Mouse (Mus musculus): Measurements from ENCODE around the gene Erc2. TPM values are rescaled to one million over a fixed set of nuclear protein-coding genes. Genes with fewer than 3 reads are reported as not detected.
A peak's percentile ranks its signal among the peaks of the same experiment; 100 is the strongest.
"Not testable (repeated sequence)": the region's sequence is repeated elsewhere in the genome, so short reads cannot be mapped to it uniquely, and the experiment has no call there.

Gene Erc2
- 2.2 and 2.3 TPM in 2 replicates for polyA plus RNA-seq (2012; rRNA removed)

DNA sequence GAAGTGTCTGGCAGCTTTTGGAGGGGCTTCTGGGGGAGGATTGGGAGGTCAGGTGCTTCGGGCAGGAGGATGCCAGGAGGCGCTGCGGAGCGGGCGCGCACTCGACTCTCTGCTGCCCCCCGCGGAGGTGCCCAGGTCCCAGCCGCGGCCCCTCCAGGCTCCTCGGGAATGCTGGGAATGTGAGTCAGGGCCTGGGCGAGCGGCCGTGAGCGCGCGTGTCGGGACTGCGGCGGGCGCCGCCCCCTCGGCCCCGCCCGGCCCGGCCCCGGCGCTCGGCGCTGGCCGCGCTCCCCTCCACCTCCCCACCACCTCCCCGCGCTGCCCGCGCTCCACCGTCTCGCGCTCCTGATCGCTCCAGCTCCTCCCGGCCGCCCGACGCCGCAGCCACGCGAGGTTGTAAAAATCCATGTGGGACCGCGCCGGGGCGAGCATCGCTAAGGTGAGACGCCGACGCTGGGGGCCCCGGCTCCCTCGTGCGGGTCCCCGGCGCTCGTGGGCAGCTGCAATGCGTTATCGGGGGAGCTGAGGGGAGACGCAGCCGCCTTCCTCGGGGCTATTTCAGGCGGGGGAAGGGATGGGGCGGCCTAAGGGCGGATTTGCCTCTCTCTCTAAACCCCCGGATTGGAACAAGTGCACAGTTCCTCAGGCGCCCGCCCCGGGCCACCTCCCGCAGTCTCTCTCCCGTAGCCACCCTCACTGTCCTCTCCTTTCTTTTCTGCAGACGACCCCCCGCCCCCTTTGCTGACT lies at the start of gene Erc2:
Gene Erc2 (plus strand): TSS at position 253 of the 747 bp plus-strand sequence.
- 1% methylated on average over 67 of the region's 78 CpGs for WGBS

DNA sequence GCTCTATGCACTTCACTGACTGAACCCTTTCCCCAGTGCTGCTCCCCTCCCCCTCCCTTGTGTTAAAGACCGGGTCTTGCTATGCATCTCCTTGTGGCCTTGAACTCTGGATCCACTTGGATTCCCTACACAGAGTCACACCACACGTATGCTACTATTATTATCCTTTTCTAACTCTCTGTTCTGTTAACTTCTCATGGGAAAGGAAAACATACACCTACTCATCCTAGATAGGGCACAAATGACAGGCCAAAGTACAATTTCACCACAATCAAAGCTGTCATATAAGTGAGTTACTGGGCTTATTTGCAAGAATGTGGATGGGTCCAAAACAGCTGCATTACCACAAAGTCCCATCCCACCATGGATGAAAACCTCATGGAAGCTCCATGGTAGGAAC lies 43.8 kb upstream of the Erc2 start:
- 42% methylated on average over 2 of the region's 2 CpGs for WGBS
- no peak for DNase-seq (ENCODE audit: low read depth, low spot score)

More for the DNA sequence above, at the start of gene Erc2:
- no peak for DNase-seq (ENCODE audit: low read depth, low spot score)

DNA sequence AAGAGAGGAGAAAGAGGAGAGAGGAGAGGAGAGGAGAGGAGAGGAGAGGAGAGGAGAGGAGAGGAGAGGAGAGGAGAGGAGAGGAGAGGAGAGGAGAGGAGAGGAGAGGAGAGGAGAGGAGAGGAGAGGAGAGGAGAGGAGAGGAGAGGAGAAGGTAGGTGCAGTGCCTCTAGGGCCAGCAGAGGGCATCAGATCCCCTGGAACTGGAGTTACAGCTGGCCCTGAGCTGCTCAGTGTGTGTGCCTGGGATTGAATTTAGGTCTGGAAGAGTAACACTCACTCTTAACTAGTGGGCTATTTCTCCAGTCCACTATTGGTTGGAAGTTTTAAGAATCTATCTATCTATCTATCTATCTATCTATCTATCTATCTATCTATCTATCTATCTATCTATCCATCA lies 32.6 kb upstream of the Erc2 start:
- DNase-seq (ENCODE audit: low read depth, low spot score): not testable (repeated sequence)

DNA sequence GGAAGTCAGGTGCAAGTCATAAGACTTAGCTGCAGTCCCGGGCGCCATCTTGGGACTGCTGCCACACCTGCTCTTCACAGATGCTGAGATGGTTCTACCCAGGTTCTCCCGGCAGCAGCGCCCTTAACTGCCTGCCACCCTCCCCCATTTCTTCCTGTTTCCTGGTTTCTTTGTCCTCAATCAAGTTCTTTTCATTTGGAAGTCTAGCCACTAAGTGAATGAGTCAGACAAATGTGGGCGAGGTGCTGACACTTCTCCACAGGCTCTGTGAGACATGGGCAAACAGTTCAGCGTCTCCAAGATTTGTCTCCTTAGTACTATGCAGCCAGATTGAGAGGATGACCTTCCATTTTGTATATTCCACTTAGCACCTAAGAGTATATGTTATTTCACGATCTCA lies 30.1 kb upstream of the Erc2 start:
- WGBS: 75% methylated on average over 7 of the region's 7 CpGs
- no peak for DNase-seq (ENCODE audit: low read depth, low spot score)

DNA sequence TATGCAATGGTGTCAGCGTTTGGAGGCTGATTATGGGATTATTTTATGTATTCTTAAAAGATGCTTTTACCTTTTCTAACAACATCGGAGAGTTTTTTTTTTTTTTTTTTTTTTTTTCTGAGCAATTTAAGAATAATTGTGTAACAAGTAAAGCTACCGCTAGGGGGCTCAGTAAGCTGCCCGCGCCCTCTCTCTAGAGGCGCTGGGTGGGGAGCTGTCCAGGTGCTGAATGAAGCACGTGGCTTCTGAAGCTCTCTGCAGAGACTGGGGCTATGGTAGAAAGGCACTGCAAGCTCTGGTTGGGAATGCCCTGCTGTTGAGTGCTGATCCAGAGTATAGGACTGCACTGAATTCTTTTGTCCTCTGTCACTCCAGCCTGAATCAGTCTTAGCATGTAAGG lies 26.0 kb upstream of the Erc2 start:
- DNase-seq (ENCODE audit: low read depth, low spot score): peak; percentile 31
- 5% methylated on average over 7 of the region's 7 CpGs for WGBS

DNA sequence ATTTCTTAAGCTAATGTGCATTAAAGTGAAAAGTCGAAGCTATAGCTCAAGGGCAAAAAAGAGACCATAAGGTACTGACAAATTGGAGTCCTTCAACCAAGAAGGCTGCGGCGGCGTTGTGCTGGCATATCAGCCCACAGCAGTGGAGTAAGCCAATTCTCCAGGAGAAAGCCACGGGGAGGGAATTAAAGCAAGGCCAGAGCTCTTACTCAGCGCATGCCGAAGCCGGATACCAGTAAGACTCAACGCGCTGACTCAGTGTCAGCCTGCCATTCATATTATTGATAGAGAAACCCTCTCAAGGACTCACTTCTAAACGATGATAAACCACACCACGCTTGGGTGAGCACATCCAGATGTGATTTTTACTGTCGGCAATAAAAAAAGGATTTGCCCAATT lies 20.1 kb upstream of the Erc2 start:
- no peak for DNase-seq (ENCODE audit: low read depth, low spot score)
- whole genome bisulfite sequencing: 56% methylated on average over 13 of the region's 13 CpGs

DNA sequence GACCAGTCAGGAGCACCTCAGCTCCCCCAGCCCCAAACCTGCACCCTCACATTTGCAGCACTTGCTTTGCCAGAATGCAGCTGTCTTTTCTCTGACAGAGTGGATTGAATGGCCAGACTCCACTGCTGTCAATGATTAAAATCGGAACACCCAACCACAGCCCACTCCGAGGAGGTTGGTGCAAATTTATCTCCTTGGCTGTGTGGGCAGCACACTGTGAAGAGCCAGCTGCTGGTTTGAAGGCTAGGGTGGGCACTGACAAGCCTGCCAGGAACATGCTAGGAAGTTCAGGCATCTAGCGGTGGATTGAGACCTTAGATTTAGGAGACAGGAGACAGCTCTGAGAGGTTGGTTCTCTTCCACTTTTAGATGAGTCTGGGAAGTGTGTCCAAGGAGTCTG lies 14.8 kb upstream of the Erc2 start:
- 69% methylated on average over 3 of the region's 3 CpGs for WGBS
- DNase-seq (ENCODE audit: low read depth, low spot score): no peak

DNA sequence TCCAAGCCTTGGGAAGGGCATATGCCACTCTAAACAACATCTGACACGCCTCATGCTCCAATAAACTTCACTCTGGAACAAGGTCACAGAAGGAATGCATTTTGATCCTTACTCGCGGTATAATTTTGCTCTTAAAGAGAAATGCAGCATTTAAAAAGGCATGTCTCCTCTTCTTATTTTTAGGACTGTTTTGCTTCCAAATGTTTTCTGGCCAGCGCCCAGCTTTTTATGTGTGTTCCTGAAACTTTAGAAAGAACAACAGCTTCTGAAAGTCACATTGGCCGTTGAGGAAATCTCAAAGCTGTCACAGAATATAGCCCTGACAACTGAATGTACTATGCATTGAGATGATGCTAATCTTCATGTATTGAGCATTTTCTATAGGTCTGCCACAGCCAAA lies 8.5 kb upstream of the Erc2 start:
- no peak for DNase-seq (ENCODE audit: low read depth, low spot score)
- WGBS: 38% methylated on average over 5 of the region's 5 CpGs

DNA sequence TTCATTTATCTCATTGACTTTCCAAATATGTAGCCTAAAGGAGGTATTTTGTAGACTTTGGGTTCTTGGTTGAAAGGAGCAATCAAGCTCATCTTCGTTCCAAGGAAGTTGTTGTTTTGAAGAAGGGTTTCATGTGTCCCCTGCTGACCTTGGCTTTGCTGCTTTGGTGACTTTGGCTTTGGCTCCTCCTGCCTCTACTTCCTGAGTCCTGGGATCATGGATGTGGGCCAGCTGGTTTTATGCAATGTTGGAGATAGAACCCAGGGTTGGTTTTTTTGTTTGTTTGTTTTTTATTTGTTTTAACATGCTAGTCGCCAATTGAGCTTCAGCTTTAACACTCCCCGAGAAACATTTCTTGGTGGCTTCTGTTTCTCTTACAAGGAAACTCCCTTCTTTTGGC lies 4.9 kb upstream of the Erc2 start:
- 68% methylated on average over 3 of the region's 3 CpGs for WGBS
- DNase-seq (ENCODE audit: low read depth, low spot score): no peak

DNA sequence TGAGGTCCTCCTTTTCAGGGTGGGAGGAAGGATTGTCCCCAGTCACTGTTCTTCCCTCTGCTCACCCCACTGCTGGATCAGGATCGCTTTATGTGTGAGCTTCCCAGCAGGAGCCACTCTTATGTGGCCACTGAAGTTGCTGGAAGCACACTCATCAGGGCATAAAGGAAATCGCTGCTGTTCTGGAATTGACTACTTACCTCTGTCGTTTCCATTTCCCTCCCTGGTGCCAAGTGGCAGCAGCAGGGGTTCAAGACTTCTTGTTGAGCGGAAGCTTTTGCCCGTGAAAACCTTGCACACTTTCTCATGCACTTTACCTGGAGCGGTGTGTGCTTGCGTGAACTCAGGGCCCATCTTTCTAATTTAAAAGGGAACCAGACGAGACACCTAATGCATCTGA lies 652 bp upstream of the Erc2 start:
- WGBS: 50% methylated on average over 8 of the region's 8 CpGs
- no peak for DNase-seq (ENCODE audit: low read depth, low spot score)

DNA sequence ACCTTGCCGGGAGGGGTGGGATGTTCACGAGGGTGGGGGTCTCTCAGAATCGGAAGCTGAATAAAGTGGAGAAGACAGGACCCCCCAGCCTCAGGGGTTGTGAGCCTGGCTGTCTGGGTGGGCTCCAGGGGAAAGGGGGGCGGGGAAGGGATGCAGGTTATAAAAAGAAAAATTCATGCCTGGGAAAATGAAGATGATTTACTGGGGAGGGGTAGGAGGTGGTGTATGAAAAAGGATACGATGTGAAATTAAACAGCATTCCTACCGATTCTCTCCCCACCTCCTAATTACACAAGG lies 643 bp downstream of the Erc2 start:
- no peak for DNase-seq (ENCODE audit: low read depth, low spot score)
- WGBS: under 1% methylated on average over 6 of the region's 6 CpGs

DNA sequence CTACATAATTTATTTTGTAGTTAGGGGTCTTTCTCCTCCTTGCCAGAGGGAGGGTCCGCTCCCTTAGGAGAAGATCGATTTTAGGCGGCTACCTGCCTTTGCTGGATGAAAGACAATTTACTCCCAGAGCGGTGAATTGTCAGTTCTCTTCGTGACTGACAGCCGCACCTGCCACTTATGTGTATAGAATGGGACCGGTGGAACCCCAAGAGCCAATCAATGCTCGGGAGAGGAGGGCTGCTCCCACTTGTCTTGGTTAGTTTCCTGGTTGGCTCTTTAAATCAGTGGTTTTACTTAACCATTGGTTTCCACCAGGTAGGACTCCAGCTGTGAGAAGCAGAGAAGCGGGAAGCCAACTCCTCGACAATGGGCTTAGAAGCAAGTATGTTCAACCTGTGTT lies 1.1 kb downstream of the Erc2 start:
- WGBS: 13% methylated on average over 10 of the region's 10 CpGs
- no peak for DNase-seq (ENCODE audit: low read depth, low spot score)

DNA sequence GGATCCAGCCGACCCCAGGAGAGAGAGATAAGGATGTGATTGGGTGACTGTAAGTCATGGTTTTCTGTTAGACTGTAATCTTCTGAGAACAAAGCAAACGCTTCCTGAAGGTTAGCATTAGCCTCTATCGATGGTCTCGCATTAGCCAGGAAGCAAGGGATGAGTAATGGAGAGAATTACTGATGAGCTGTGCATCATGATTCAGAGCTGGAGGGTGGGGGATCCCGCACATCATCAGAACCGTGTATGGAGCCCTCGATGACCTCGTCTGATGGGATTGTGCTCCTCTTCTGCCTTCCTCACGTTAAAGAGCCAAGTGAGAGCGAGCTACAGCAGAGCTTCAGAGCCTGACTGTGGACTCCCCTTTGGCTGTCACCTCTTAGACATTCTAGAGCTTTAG lies 6.5 kb downstream of the Erc2 start:
- WGBS: 68% methylated on average over 10 of the region's 10 CpGs

DNA sequence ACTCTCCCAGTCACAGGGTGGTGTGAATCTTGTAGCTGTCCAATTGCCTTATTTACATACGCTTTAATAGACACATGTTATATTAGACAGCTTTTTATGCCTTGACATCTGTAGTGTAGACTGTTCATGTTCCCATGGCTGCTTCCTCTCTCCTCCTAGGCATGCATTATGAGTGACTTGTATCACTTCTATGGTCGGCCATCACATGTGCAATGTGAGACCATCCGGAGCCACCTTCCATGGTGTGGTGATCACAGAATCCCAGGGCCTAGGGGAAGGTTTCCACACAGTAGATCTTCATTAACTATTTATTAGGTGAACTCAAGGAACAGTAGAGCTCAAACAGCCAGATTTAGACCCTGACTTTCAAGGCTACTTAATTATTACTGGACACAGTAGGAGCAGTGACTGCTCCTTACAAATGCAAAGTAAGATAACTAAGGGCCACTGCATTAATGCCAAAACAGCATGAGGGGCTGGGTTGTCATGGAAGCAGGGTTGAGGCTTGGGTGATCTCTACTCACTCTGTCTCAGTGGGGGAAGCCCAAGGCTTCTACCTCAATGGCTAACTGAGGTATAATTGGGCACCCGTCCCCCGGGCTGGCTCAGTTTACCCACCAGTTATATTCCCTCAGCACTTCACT lies 7.3 kb downstream of the Erc2 start:
- DNase-seq (ENCODE audit: low read depth, low spot score): no peak
- WGBS: 80% methylated on average over 5 of the region's 5 CpGs

More for the DNA sequence above, 6.5 kb downstream of the Erc2 start:
- no peak for DNase-seq (ENCODE audit: low read depth, low spot score)

DNA sequence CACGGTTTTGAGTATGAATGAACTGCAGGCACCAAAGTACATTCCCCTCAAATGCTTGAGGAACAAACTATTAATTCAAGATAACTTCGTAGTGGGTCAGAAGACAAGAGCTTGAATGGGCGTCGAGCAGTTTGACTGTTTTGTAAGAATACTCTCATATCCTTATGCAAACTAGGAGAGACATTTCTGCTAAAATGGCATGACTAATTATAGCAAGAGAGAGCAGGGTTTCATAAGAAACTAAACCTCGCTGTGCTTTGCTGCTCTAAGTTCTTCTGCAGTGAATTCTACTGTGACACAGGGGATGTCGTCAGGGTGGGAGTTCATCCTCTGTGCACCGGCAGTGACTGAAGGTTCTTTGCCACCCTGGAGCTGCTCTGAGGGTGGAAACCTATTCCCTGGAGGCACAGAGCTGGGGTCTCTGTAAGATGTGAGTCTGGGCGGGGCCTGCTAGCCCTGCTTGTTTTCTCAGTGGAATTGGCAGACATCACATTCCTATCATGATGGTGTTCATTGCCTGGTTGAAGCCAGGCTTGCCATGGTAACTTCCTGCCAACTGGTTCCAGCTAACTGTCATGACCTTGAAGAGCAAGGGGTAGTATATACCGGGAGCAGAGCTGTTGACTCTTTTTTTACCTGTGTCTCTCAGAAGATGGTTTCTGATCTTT lies 8.9 kb downstream of the Erc2 start:
- 71% methylated on average over 9 of the region's 9 CpGs for WGBS
- DNase-seq (ENCODE audit: low read depth, low spot score): no peak

DNA sequence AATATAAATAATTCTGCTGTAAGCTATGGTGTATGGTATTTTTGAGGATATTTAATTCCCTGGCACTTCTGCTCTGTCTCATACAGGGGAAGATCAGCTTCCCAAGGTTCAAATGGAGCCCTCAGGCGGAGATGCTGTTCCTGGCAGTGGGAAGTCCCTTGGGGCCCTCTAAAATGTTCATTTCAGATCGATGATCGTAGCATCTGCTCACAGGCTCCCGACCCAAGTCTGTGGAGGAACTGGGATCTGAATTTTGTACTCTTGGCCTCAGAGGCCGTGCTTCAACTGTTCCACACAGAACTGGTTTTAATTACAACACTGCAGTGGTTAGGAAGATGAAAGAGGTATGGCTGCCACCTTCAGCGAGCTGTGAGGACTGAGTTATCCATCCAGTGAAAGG lies 12.5 kb downstream of the Erc2 start:
- no peak for DNase-seq (ENCODE audit: low read depth, low spot score)
- 81% methylated on average over 6 of the region's 6 CpGs for WGBS

DNA sequence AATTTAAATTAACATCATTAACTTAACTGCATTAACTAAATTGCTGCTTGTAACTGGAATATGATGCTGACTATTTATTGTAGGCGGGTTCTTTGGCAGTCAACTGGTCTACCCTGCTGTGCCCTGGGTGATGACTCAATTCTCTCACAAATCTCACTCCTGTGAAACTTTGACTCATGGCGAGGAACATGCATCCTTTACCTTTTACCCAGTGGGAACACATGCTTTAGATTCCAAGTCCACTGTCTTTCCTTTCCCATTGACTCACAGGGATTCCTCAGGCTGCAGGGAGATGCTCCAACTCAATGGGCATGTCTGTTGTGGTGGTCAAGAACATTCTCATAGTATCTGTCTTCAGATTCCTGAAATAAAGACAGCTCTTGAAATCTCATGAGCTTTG lies 14.3 kb downstream of the Erc2 start:
- 80% methylated on average over 2 of the region's 2 CpGs for WGBS

DNA sequence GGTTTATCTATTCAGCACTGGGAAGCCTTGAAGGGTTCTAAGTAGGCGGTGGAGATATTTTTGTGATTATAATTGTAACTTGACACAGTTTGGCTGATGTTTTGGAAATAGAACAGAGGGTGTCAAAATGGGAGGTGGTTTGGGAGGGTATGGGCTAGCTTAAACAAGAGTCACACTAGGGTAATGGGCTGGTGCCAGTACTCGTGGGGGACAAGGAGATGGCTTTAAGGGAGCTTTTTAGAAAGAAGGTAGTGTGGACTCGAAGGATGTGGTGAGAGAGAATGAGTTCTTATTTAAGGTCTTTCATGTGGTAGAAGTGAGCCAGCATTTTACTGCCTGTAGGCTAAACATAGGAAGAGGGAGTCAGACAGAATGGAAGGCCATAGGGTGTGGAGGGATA lies 19.2 kb downstream of the Erc2 start:
- WGBS: 76% methylated on average over 3 of the region's 3 CpGs
- DNase-seq (ENCODE audit: low read depth, low spot score): no peak

More for the DNA sequence above, 14.3 kb downstream of the Erc2 start:
- DNase-seq (ENCODE audit: low read depth, low spot score): no peak

DNA sequence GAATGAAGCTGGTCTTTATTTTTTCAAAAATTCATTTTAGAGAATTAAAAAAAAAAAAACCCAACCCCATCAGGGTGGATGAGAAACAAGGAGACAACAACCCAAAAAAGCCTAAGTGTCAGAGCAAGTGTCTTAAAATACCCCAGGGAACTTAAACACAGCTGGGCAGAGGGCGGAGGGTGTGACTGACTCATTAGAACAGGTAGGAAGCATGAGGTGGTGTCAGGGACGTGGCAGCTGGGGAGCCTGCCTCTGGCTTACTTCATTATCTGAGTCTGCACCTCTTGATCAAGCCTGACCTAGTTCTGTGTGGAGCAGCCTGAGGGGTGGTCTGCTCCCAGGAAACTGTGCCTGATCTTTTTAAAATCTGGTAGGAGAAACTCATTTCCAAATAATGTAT lies 20.8 kb downstream of the Erc2 start:
- DNase-seq (ENCODE audit: low read depth, low spot score): no peak
- WGBS: 41% methylated on average over 2 of the region's 2 CpGs

DNA sequence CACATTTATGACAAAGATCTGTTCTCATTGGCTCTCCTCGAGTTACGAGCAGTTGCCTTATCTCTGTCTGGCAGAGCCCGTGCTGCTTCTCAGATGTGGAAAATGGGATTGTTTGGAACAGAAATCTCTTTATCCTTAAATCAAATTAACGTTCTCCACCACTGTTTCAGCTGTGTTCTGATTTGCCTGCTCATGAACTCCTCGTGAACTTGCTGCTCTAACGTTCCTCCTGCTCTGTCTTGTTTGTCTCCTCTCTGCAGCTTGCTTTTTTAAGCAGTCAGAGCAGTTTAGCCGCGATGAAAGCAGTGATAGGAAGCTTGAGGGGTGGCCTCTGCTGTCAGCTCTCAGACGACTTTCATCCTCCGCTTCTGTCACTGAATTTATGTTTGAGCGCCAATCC lies 32.4 kb downstream of the Erc2 start:
- DNase-seq (ENCODE audit: low read depth, low spot score): no peak
- WGBS: 16% methylated on average over 11 of the region's 11 CpGs

DNA sequence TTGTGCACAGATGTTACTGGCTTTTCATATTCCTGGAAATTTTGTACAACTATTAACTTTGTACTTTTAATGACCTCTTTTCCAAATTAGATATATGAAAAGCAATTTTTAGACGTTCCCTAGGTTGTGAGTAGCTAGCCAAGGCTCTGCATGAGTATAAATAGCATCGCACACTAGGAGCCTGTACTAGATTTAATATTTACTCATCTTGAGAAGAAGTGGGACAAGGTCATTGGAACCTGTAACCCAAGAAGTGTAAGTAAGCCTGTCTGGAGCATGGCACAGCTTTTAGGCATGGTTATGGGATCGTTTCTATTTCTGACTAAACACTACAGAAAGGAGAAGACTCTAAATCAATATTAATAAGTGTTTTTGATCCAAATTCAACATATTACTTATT lies 36.4 kb downstream of the Erc2 start:
- WGBS: 60% methylated on average over 3 of the region's 3 CpGs
- no peak for DNase-seq (ENCODE audit: low read depth, low spot score)
